Mouse (Mus musculus) adrenal gland, adult 8-10 months (tissue): ENCODE measurements around the gene Gspt1. TPM values are rescaled to one million over a fixed set of nuclear protein-coding genes. Genes with fewer than 3 reads are reported as not detected.
"Not testable (repeated sequence)": the region's sequence is repeated elsewhere in the genome, so short reads cannot be mapped to it uniquely, and the experiment has no call there.

ENCODE experiments used
- DNase-seq: peaks from one replicate; pipeline ENCODE4 v3.0.0; 2022
- total RNA-seq, 4 experiments: library from RNA; stranded (reverse); gene quantifications; 2 replicates each; pipeline ENCODE4 v1.2.4; 2022

The Gspt1 gene
- total RNA-seq = 100 to 1,000 TPM; 106 to 147 (median 121) TPM

DNA sequence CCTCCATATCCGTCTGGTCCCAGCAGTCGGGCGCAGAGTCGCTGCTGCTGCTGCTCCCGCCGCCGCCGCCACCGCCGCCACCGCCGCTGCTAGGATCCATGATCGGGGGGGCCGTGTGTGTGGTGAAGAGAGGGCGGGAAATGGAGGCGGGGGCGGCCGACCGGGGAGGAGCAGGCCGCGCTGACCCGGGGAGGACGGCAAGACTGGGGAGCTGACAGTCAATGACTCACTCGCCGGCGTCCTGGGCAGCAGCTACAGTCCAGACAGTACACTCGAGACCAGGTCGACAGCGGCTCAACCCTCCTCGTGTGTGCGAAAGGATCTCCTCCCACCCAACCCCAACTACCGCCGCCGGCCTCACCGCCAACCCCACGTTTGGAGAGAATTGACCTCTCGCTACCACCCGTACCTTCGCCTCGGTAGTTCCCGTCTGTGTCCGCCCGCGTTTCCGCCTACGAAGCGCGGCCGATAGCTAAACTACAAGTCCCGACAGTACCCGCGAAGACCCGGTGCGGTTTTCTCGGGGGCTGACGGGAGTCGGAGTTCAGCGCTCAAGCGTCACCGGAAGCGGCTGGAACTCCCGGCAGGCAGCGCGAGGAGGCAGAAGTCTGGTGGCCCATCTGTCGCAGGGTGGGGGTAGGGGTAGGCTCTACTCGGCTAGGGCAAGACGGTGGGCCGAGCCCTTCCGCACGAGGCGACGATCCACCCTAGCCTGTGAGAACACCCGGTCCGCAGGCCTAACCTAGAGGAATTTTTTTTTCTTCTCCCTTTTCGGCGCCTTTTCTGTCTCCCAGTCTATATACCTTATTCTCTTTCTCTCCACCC lies at the start of gene Gspt1:
TSS of gene Gspt1 (minus strand) at position 428 of the 825 bp plus-strand sequence.
- peak; percentile 99 for DNase-seq

DNA sequence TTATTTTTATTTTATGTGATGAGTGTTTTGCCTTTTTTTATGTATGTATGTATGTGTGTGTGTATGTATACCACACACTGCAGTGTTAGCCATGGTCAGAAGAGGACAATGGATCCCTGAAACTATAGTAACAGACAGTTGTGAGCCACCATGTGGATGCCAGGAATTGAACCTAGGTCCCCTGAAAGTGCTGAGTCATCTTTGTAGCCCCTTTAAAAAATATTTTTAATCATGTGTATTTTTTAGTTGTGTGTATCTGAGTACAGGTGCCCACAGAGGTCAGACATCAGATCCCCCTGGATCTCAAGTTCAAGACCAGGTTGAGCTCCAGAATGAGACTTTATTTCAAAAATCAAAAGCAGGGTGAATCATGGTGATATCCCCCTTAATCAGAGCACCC lies 49.6 kb upstream of the Gspt1 start:
- no peak for DNase-seq

DNA sequence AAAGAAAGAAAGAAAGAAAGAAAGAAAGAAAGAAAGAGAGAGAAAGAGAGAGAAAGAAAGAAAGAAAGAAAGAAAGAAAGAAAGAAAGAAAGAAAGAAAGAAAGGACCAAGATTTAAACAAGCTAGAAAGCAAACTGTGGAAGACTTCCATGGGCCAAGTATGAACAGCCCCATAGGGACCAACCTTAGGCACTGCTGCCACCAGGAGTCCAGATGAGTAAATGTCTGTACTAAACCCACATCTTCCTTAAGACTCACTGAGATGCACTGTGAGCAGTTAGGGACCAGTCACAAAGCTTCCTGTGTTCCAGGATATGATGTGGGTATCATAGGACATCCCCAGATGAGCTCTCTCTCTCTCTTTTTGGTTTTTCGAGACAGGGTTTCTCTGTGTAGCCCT lies 43.6 kb upstream of the Gspt1 start:
- peak; percentile 14 for DNase-seq

DNA sequence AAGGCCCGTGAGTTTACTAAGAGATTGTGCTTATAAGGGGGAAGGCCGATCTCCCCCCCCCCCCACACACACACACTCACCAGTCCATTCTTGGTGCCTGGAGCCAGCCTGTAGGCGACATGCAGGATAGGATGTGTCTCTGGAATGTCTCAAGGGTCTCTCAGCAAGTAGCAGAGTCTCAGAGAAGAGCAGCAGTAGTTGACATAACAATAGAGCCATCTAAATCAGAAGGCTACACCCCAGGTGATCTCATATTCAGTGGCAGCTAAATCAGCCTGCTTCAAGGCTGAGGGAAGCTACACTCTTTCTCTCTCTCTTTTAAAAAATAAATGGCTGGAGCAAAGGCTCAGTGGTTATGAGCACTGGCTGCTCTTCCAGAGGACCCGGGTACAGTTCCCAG lies 41.5 kb upstream of the Gspt1 start:
- DNase-seq = not testable (repeated sequence)

DNA sequence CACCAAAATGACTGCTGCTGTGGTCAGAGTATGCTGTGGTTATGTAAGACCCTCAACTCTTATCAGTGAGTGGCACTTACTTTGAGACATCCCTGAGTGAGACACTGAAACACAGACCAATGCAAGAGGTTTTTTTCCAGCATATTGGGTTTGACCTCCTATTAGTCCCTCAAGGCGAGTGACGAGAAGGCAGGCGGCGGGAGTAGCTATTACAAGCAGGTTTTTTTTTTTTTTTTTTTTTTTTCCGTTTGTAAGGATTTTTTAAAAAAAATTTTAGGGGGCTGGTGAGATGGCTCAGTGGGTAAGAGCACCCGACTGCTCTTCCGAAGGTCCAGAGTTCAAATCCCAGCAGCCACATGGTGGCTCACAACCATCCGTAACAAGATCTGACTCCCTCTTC lies 34.7 kb upstream of the Gspt1 start:
- not testable (repeated sequence) for DNase-seq

DNA sequence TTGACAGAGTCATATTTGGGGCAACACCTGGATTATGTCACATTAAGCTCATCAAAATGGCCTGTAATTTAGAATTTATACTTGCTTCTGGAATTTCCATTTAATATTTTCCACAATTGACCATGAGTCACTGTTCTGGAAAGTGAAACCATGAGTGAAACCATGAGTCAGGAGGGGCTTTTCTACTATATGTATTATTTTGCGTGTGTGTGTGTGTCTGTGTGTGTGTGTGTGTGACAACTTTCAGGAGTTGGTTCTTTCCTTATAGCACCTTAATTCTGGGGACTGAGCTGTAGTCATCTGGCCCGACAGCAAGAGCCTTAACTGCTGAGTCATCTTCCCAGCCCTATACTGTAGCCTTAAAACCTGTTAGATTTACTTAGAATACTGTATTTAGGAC lies 31.8 kb upstream of the Gspt1 start:
- no peak for DNase-seq

DNA sequence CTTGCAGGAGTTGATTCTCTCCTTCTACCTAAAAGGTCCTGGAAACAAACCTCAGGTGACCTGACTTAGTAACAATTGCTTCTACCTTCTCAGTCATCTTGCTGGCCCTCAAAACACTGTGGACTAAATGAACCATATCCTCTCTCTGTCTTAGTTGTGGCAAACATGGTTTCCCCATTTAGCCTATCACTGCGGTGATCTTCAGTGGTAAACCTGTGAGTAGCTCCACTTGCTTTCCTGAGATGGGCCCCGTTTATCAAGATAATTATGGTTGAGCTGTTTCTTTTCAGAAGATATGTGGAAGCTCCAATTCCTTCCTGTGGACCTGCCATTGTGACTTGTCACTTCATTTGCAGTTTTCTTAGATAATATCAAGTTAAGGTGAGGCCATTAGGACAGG lies 30.8 kb upstream of the Gspt1 start:
- DNase-seq = no peak

DNA sequence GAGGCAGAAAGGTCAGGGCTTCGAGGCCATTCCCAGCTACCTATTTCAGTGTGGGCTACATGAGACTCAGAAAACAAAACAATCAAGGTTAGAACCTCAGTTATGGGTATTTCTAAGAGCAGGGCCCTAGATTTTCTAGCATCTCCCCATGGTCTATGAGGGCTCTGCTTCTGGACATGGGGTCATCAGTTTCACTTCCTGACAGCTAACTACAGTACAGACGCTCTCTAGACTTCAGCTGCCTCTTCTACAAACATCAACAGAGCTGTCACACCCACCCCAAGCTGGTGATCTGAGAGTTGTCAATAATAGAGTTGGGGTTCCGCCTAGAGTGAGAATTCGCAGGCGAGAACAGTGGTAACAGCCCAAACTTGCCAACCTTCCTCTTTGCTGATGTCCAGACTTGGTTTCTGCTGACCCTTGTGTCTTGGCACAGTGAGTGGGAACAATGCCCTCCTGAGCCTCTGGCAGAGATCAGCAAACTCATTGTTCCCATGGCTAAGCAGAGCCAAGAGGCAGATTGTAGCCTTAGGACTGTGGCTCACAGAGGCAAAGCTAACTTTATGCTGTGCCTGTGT lies 28.6 kb upstream of the Gspt1 start:
- no peak for DNase-seq

DNA sequence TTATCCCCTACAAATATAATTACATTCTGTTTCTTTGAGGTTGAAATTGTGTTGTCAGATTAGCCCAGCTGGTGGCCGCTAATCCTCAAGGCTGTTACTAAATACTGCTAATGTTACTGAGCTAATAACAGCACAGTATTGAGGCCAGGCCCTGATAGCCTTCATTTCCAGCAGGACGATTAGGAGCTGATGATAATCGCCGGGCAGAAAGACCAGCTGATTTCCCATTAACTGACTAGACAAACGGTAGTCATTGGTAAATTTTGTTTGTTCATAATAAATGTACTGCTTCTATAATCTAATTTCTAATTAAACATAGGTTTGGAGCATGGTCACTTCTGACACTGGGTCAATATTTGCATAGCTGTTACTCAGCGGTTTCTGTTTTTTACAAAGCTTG lies 24.7 kb upstream of the Gspt1 start:
- no peak for DNase-seq

DNA sequence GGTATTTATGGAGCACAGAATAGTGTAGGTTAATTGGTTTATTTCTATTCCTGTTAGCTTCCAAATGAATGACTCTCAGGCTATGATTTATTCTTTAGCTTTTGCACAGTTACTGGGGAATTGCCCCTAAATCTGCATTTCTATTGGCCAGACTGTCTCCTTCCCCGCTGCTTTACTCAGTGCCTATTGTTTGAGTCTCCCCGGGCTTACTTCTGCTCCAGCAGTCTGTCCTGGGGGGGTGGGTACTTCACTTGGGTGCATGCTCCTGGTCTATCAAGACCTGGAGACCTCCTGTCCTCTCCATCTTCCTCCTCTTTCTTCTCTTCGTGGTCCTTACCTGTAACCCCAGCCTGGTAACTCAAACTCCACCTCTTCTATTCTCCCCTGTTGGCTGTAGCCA lies 22.8 kb upstream of the Gspt1 start:
- no peak for DNase-seq

DNA sequence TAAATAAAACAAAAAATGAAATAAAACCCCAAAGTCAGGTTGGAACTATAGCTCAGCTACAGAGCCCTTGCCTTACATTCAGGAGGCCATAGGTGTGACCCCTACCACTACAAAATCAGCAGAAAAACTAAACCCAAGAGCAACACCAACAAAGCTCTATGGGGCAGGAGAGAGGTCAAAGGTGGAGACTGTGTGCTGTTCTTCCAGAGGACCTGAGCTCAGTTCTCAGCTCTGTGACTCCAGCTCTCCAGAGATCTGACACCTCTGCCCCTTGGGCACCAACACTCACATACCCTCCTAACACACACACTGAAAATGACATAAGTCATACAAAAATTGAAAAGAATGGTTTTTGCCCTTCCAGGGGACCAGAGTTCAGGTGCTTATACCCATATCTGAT lies 16.9 kb upstream of the Gspt1 start:
- no peak for DNase-seq

DNA sequence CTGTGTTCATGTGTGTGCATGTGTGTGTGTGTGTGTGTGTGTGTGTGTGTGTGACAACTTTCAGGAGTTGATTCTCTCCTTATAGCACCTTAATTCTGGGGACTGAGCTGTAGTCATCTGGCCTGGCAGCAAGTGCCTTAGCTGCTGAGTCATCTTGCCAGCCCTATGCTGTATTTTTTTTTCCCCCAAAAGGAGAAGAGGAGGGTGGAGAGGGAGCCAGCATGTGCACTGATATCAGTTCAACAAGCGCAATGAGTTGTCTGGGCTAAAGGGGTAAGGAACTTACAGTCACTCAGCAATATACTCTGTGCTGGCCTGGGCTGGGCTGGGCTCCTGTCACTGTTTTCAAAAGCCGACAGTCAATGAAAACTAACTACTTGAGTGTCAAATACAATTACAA lies 16.5 kb upstream of the Gspt1 start:
- DNase-seq = no peak

DNA sequence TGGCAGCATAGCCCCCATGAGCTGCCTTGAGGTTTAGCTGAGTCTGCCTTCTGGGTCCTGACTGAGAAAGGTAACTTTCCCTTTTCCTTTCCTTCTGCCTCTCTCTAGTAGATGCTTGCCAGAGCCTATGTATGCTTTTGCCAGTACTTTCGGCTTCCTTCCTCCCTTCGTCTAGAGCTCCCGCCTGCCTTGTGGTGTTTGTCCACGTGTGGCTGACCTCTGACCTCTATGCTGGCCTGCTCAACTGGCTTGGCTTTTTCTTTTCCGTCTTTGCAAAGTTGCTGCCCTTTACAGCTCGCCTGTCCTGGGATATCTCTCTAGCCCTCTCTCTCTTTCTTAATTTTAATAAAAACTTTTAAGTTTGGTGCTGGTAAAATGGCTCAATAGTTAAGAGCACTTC lies 15.7 kb upstream of the Gspt1 start:
- no peak for DNase-seq

DNA sequence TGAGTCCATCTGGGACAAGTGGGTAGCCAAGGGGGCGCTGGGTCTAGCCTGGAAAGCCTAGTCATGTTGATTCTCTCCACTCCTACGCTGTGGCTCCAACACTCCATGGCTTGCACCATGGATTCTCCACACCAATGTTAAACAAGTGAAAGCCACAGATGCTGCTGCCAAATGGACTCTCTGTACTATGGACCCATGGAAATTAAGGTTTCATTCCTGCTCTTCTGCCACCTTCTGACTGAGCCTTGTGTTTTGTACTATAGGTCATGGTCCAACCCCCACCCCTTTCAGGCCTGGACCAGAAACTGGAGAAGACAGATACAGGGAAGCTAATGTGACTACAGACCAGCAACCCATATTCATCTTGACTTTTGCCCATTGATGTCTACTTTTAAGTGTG lies 12.4 kb upstream of the Gspt1 start:
- no peak for DNase-seq

DNA sequence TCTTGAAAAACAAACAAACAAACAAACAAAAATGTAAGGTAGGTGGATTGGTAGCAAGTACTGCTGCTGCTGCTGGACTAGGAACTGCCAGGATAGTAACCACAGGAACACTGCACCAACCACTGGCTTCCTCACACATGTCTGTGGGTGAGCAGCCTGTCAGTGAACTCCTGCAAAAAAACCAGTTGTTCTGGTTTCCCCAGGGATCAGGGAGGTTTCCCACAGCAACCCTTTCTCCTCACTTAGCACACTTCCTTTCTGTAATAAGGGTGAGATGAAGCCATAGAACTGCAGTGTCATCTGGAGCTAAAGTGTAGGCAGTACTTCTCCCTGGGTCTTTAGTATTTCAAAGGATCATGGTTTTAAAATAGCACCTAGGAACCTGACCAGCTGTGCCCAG lies 9.1 kb upstream of the Gspt1 start:
- DNase-seq = no peak

DNA sequence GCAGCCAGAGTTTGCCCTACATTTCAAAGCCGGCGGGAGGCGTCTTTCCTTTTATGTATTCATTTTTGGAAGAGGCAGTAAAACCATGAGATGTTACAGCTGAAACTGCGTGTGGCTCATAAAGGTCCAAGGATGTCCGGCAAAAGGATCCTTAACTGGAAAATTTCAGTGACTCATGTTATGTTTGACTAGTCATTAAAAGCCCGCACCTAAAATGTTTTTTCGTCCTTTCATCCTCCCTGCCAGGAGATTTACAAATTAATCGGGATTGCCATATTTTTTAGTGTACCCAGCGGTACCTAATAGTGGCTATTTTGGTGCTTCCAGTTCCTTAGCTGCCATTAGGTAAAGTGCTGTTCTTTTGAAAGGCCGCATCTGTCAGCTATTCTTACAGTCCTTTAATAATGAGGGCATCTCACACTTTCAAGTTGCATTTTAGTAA lies 619 bp upstream of the Gspt1 start:
- no peak for DNase-seq

DNA sequence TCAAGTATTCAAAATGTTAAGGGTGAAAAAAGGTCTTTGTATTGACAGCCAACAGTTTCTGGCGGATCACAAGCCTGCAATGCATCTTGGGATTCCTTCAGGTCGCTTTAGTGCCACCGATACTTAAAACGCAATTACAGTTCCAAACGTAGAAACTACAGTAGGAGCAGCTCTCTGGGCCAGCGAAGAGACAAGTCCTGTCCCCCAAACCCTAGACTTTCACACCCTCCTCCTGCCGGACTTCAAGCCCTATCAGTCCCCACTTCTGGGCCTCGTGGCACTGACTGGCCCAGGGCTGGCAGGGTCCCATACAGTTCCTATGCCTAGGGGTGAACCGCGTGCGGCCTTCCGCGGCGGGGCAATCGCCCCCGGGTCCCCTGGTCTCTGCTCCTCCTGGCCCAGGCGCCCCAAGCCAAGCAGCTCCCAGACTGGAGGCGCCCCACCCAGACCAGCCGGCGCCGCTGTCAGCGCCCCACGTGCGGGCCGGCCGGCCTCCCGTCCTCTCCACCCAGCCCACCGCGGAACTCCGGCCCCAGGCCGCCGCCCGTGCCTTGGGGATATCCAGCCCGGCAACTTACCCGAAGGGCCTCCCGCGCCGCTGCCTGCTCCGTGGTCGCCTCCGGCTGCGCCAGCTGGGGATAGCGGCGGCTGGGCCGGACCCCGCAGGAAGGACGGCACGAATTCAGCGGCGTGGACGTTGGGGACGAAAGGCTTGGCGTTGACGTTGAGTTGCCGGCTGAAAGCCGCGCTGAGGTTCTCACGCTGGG lies 877 bp downstream of the Gspt1 start:
- DNase-seq = peak; percentile 39

DNA sequence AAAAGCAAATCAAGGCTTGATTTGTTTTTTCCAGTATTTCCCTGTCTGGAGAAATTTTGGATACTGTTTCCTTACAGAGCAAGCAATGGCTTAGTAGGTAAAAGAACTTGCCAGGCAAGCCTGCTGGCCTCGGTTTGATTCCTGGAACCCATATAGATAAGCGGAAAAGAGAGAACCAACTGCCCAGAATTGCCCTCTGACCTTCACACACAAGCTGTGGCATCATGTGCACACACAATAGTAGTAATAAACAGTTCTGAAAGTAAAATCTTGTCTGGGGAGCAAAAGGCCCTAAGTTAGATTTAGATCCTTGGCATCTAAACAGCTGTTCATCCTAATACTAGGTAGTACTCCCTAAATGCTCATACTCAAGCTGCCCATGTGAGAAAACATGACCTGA lies 6.3 kb downstream of the Gspt1 start:
- no peak for DNase-seq

DNA sequence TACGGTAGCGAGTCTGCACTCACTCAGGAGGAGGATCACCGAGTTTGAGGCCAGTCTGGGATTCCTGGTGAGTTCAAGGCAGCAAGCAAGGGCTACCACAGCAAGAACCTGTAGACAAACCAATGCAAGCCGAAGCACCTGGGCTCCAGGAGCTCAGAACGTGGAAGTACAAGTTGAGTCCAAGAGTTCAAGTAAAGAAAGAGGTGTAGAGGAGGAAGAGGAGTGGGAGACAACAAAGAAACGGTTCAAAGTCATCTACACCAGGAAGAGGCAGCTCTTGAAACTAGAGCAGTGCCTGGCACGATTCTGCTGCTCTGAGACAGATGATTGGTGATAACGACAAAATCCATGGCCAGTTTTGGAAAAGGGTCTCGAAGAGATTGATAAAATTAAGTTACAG lies 8.4 kb downstream of the Gspt1 start:
- DNase-seq = no peak

DNA sequence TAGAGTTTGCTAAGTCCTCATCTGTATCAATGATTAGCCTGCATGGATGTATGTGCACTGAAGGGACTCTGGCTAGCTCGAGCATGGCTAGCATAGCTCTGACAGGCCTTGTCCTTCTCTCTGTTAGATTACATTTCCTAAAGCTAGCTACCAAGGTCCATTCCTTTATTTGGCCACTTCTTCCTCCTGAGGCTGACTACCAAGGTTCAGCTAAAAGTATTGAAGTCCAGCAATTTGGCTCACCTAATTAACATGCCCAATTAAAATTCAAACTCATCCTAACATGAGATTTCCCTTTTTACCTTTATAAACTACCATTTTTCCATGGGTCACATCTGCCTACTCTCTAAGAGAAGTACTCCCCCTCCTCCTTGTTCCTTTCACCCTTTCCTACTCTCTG lies 11.7 kb downstream of the Gspt1 start:
- DNase-seq = no peak

DNA sequence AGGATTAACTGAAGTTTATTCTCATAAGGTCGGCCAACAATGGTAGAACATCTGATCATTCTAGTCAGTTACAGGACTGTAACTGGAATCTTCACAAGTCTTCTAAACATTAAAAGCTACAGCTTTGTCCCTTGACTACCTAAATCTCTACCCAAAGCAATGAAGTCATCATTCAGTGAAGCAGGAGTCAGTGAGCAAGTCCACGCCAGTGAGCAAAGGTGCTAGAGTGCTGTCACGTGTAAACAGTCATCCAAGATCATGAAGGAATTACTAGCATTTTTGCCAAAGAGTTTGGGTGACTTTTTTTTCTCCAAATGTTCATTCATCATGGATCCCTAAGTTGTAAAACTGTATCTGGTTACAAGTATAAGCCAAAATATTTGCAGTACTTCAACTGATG lies 36.3 kb downstream of the Gspt1 start:
- no peak for DNase-seq

DNA sequence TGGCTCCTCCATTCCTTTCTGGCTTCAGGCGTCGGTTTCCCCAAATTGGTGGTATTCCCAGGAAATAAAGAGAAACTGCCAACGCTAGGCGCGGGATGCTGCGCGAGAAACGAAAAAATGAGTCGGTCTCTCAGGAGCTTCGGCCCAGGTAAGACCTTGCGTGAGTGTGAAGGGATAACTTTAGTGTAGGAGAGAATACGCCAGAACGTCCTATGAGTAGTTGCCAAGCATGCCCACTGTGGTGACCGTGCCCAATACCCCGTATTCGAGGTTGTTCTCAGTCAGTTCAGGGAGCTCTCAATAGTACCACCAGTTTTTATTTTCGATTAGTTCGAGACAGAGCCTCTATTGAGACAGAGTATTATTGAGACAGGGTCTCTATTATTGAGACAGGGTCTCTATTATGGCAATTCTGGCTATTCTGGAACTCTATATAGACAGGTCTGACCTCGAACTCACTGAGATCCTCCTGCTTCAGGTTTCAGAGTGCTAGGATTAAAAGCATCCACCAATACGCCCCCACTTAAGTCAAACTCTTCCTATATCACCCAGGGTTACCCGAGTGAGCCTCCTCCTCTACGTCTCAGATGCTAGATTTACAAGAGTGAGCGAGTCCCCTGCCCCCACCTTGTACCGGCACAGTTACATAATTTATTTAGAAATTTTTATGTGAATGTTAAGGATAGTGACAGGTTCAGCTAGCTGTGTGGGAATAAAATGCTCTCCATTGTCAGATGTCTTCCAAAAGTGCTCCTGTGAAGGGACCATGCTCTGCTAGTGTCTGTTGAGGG lies 50.3 kb downstream of the Gspt1 start:
- DNase-seq = no peak
